Mouse (Mus musculus) embryonic facial prominence, embryonic 14.5 days (tissue): ENCODE results near the gene Hist2h3b. TPM values are rescaled to one million over a fixed set of nuclear protein-coding genes. Genes with fewer than 3 reads are reported as not detected.
"Not testable (repeated sequence)": the region's sequence is repeated elsewhere in the genome, so short reads cannot be mapped to it uniquely, and the experiment has no call there.

ENCODE experiments used
- ATAC-seq: fragments of 200-750 bp; cut with Nextera tagmentation; 2 replicates; pipeline ENCODE4 v1.8.0; 2017; ENCODE audit warnings: low read depth, moderate number of reproducible peaks, moderate TSS enrichment
- DNase-seq: peaks from one replicate; pipeline ENCODE4 v3.0.0-alpha.2; 2015; ENCODE audit warnings: low spot score
- H3K27ac ChIP-seq: fragments of 300-500 bp; sonication (generic); replicated peaks from 2 replicates; pipeline ENCODE4 v1.5.1; 2014; ENCODE audit warnings: low read depth, mild to moderate bottlenecking, low read length, moderate library complexity
- H3K27me3 ChIP-seq: fragments of 300-500 bp; sonication (generic); replicated peaks from 2 replicates; pipeline ENCODE4 v1.6.1; 2014; ENCODE audit warnings: low read length; ENCODE audit not compliant: control insufficient read depth, insufficient read depth
- H3K36me3 ChIP-seq: fragments of 300-500 bp; sonication (generic); 2 replicates; pipeline ENCODE4 v1.6.1; 2014; ENCODE audit warnings: low read length, mixed read lengths; ENCODE audit not compliant: control insufficient read depth, insufficient read depth
- H3K4me1 ChIP-seq: fragments of 300-500 bp; sonication (generic); 2 replicates; pipeline ENCODE4 v1.6.1; 2014; ENCODE audit warnings: antibody characterized with exemption, low read length; ENCODE audit not compliant: control insufficient read depth, insufficient read depth
- H3K4me2 ChIP-seq: fragments of 300-500 bp; sonication (generic); 2 replicates; pipeline ENCODE4 v1.6.1; 2014; ENCODE audit warnings: low read depth, mild to moderate bottlenecking, low read length, moderate library complexity, mixed read lengths
- H3K4me3 ChIP-seq: fragments of 300-500 bp; sonication (generic); 2 replicates; pipeline ENCODE4 v1.5.1; 2014; ENCODE audit warnings: low read depth, mild to moderate bottlenecking, low read length
- H3K9ac ChIP-seq: fragments of 300-500 bp; sonication (generic); 2 replicates; pipeline ENCODE4 v1.6.1; 2014; ENCODE audit warnings: low read depth, mild to moderate bottlenecking, low read length, moderate library complexity, mixed read lengths
- H3K9me3 ChIP-seq: fragments of 300-500 bp; sonication (generic); 2 replicates; pipeline ENCODE4 v1.6.1; 2016; ENCODE audit warnings: low read length; ENCODE audit not compliant: control insufficient read depth
- WGBS: fragments of 180-500 bp; shearing (Covaris S2); extraction: QIAGEN DNeasy Blood & Tissue Kit; methylation state at CpG from one replicate; pipeline ENCODE4 v1.1.7; 2014; 5-methylcytosine and 5-hydroxymethylcytosine counted together
- polyA plus RNA-seq: library from polyadenylated mRNA; unstranded; fragments of >200 nt; fragmentation: Nextera tagmentation; extraction: Ambion mirVana; gene quantifications from 2 replicates; pipeline ENCODE4 v1.2.1, GENCODE M21; 2014

The Hist2h3b gene
- polyA plus RNA-seq, 1 experiment from 2014 or later: 44.3 TPM

GRCm38 (mm10) chr3:96237335-96237903, 31.0 kb upstream of the Hist2h3b start:
- H3K4me3 ChIP-seq: peak overlapping the region; percentile 47
- DNase-seq (no peak), ATAC-seq (no peak)
- H3K9ac ChIP-seq: peak overlapping the region; percentile 70
- no peaks in the 10 kb centered on the region for H3K9me3 ChIP-seq
- peaks cover 17% of the 10 kb centered on the region for H3K4me1 ChIP-seq
- no peaks in the 10 kb centered on the region for H3K36me3 ChIP-seq
- H3K27me3 ChIP-seq: no peaks in the 10 kb centered on the region
- 22% methylated on average over 7 of the region's 7 CpGs for WGBS
- peak overlapping the region; percentile 62 for H3K4me2 ChIP-seq
- peak overlapping the region; percentile 81 for H3K27ac ChIP-seq

GRCm38 (mm10) chr3:96237904-96238511, 30.4 kb upstream of the Hist2h3b start:
- H3K27ac ChIP-seq: peak overlapping the region; percentile 81
- H3K4me2 ChIP-seq: peak overlapping the region; percentile 62
- H3K36me3 ChIP-seq: no peaks in the 10 kb centered on the region
- under 1% methylated on average over 12 of the region's 12 CpGs for WGBS
- no peaks in the 10 kb centered on the region for H3K9me3 ChIP-seq
- peak; percentile 45 for DNase-seq
- H3K4me3 ChIP-seq: peak overlapping the region; percentile 47
- peaks cover 17% of the 10 kb centered on the region for H3K4me1 ChIP-seq
- H3K27me3 ChIP-seq: no peaks in the 10 kb centered on the region
- peak overlapping the region; percentile 70 for H3K9ac ChIP-seq
- ATAC-seq: no peak

- Histone ChIP-seq H3K9ac (peak within 1 kb of the TSS; percentile 70), H3K27ac (peak within 1 kb of the TSS; percentile 81), H3K4me3 (peak within 1 kb of the TSS; percentile 47), H3K4me2 (peak within 1 kb of the TSS; percentile 62), H3K4me1 (peaks cover 23% of the 10 kb centered on the region)
- not testable (repeated sequence) for DNase-seq, H3K36me3 ChIP-seq, H3K27me3 ChIP-seq, H3K9me3 ChIP-seq
- ATAC-seq: peak; percentile 91
- 0% methylated on average over 3 of the region's 68 CpGs for WGBS
These were observed 29.3 kb upstream of the Hist2h3b start, which contains the start of gene Hist2h3c2 for GRCm38 (mm10) chr3:96238954-96239793. TSS of gene Hist2h3c2 (minus strand) at chr3:96239127.

- H3K4me3 ChIP-seq: peak within 1 kb of the TSS; percentile 31
- peak within 1 kb of the TSS; percentile 95 for H3K27ac ChIP-seq
- peak within 1 kb of the TSS; percentile 52 for H3K4me2 ChIP-seq
- 20% methylated on average over 6 of the region's 85 CpGs for WGBS
- H3K9ac ChIP-seq: peak within 1 kb of the TSS; percentile 62
- H3K36me3 ChIP-seq, H3K27me3 ChIP-seq, H3K9me3 ChIP-seq: not testable (repeated sequence)
- DNase-seq (peak; percentile 80), ATAC-seq (peak; percentile 82)
- H3K4me1 ChIP-seq: peaks cover 29% of the 10 kb centered on the region
These were observed 28.3 kb upstream of the Hist2h3b start, which contains the start of gene Hist2h2aa2 for GRCm38 (mm10) chr3:96239949-96240798. TSS of gene Hist2h2aa2 (minus strand) at chr3:96240276.

GRCm38 (mm10) chr3:96240799-96241197, 27.7 kb upstream of the Hist2h3b start:
- 78% methylated on average over 9 of the region's 9 CpGs for WGBS

GRCm38 (mm10) chr3:96243921-96244572, 24.4 kb upstream of the Hist2h3b start:
- H3K4me3 ChIP-seq: peak overlapping the region; percentile 54; the same call in 1 of the 2 replicates
- WGBS: 78% methylated on average over 7 of the region's 7 CpGs

More at GRCm38 (mm10) chr3:96240799-96241197, 27.7 kb upstream of the Hist2h3b start:
- peak overlapping the region; percentile 95 for H3K27ac ChIP-seq
- peak overlapping the region; percentile 29 for H3K4me3 ChIP-seq
- no peaks in the 10 kb centered on the region for H3K9me3 ChIP-seq
- peaks cover 29% of the 10 kb centered on the region for H3K4me1 ChIP-seq
- DNase-seq (no peak), ATAC-seq (no peak)
- no peaks in the 10 kb centered on the region for H3K36me3 ChIP-seq
- no peaks in the 10 kb centered on the region for H3K27me3 ChIP-seq
- peak overlapping the region; percentile 62 for H3K9ac ChIP-seq
- peak overlapping the region; percentile 52 for H3K4me2 ChIP-seq

GRCm38 (mm10) chr3:96245003-96245886, 23.2 kb upstream of the Hist2h3b start, which contains the start of gene Hist2h2aa1:
TSS of gene Hist2h2aa1 (plus strand) at chr3:96245497.
- peak within 1 kb of the TSS; percentile 54 for H3K4me3 ChIP-seq
- peak within 1 kb of the TSS; percentile 82 for H3K9ac ChIP-seq
- peaks cover 21% of the 10 kb centered on the region for H3K4me1 ChIP-seq
- H3K4me2 ChIP-seq: peak within 1 kb of the TSS; percentile 74
- DNase-seq (peak; percentile 75), ATAC-seq (peak; percentile 90)
- H3K27me3 ChIP-seq, H3K9me3 ChIP-seq, H3K36me3 ChIP-seq: not testable (repeated sequence)
- under 1% methylated on average over 14 of the region's 88 CpGs for WGBS
- peak within 1 kb of the TSS; percentile 98 for H3K27ac ChIP-seq

More at GRCm38 (mm10) chr3:96243921-96244572, 24.4 kb upstream of the Hist2h3b start:
- H3K4me2 ChIP-seq: peak overlapping the region; percentile 74
- peak overlapping the region; percentile 98 for H3K27ac ChIP-seq
- ATAC-seq (no peak), DNase-seq (no peak)
- peaks cover 21% of the 10 kb centered on the region for H3K4me1 ChIP-seq
- H3K27me3 ChIP-seq: no peaks in the 10 kb centered on the region
- no peaks in the 10 kb centered on the region for H3K36me3 ChIP-seq
- H3K9ac ChIP-seq: peak overlapping the region; percentile 82
- H3K9me3 ChIP-seq: no peaks in the 10 kb centered on the region
